Mouse (Mus musculus) forebrain, embryonic 10.5 days (tissue): Measurements from ENCODE around the gene Gpx6. TPM values are rescaled to one million over a fixed set of nuclear protein-coding genes. Genes with fewer than 3 reads are reported as not detected.
A peak's percentile ranks its signal among the peaks of the same experiment; 100 is the strongest.

ENCODE experiments used
- DNase-seq: peaks from one replicate; pipeline ENCODE4 v3.0.0-alpha.2; 2017; ENCODE audit warnings: low spot score; ENCODE audit errors: extremely low spot score
- H3K27ac ChIP-seq: fragments of 300-500 bp; sonication (generic); 2 replicates; pipeline ENCODE4 v1.5.1; 2016; ENCODE audit warnings: mild to moderate bottlenecking
- H3K27me3 ChIP-seq: fragments of 300-500 bp; sonication (generic); 2 replicates; pipeline ENCODE4 v1.6.1; 2016; ENCODE audit warnings: mild to moderate bottlenecking; ENCODE audit not compliant: poor library complexity, severe bottlenecking
- H3K36me3 ChIP-seq: fragments of 300-500 bp; sonication (generic); replicated peaks from 2 replicates; pipeline ENCODE4 v1.6.1; 2016; ENCODE audit warnings: mild to moderate bottlenecking, moderate library complexity
- H3K4me1 ChIP-seq: fragments of 300-500 bp; sonication (generic); 2 replicates; pipeline ENCODE4 v1.6.1; 2016
- H3K4me3 ChIP-seq: fragments of 300-500 bp; sonication (generic); 2 replicates; pipeline ENCODE4 v1.5.1; 2016; ENCODE audit warnings: mild to moderate bottlenecking, moderate library complexity
- H3K9me3 ChIP-seq: fragments of 300-500 bp; sonication (generic); 2 replicates; pipeline ENCODE4 v1.6.1; 2016; ENCODE audit warnings: mild to moderate bottlenecking, moderate library complexity
- WGBS: fragments of 180-500 bp; shearing (Covaris S2); methylation state at CpG from one replicate; pipeline ENCODE4 v1.1.7; 2016; 5-methylcytosine and 5-hydroxymethylcytosine counted together
- polyA plus RNA-seq: library from polyadenylated mRNA; unstranded; fragments of >200 nt; fragmentation: Nextera tagmentation; extraction: Ambion mirVana; gene quantifications from 2 replicates; pipeline ENCODE4 v1.2.1, GENCODE M21; 2016

Gpx6 gene
- polyA plus RNA-seq, 1 experiment from 2014 or later = 0.21 TPM

DNA sequence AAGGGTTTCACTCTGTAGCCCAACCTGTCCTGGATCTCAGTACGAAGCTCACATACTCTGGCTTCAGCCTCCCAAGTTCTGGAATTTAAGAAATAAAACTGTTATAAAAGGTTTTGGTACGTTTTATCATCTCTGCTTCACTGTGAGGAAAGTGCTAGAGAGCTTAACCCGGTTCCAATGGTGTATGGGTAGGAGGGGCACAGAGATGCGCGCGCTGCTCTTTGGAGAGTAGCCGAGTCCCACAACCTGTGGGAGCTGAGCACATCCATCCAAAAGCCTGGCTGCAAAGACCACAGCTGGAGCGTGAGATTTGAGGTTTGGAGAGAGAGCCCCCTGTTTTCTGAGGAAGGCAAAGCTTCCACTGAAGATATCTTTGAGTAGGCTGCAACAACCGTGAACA is 15.5 kb downstream of the Gpx6 start:
- H3K4me3 ChIP-seq = peak overlapping the region; percentile 59
- DNase-seq = peak; percentile 61
- H3K36me3 ChIP-seq = no peaks in the 10 kb centered on the region
- peaks cover 4% of the 10 kb centered on the region; the same call in 1 of the 2 replicates for H3K27me3 ChIP-seq
- no peaks in the 10 kb centered on the region for H3K9me3 ChIP-seq
- H3K4me1 ChIP-seq = peaks cover 16% of the 10 kb centered on the region
- under 1% methylated on average over 9 of the region's 9 CpGs for WGBS
- 0 out of 2 replicates have a peak overlapping the region, but pooled peaks have one; percentile 76 for H3K27ac ChIP-seq

DNA sequence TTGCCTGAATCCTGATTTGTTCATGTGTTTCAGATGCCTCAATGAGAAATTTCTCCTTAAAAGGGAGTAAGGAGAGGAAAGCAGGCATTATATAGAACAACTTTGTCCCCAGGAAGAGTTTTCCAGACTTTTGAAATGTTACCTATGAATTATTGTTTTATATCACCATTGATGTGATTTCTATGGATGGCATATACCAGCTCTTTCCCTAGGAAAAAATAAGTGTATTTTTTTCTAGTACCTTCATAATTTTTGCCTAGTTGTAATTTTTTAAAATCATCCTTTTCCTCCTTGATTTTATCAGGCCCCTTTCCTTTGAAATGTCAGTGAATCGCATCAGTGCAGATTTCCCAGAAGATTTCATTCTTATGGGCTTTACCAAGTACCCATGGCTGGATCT is 34.7 kb downstream of the Gpx6 start, which contains the start of gene Olfr1367:
TSS of gene Olfr1367 (plus strand) at position 301 of the 400 bp plus-strand sequence.
- H3K36me3 ChIP-seq = no peaks in the 10 kb centered on the region
- H3K27me3 ChIP-seq = no peaks in the 10 kb centered on the region
- H3K4me3 ChIP-seq = no peak within 1 kb of the TSS
- 93% methylated on average over 1 of the region's 1 CpGs for WGBS
- H3K27ac ChIP-seq = no peak within 1 kb of the TSS
- DNase-seq = no peak
- no peaks in the 10 kb centered on the region for H3K9me3 ChIP-seq
- H3K4me1 ChIP-seq = no peaks in the 10 kb centered on the region

DNA sequence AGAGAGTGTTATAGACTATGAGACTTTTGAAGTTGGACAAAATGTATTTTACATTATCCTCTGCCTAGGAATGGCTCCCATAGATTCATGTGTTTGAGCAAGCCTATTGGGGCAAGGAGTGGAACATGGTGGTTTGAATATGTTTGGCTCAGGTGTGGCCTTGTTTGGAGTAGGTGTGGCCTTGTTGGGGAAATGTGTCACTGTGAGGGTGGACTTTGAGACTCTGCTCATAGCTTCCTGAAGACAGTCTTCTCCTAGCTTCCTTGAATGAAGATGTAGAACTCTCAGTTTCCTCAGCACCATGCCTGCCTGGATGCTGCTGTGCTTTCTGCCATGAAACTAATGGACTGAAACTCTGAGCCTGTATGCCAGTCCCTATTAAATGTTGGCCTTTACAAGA is 38.7 kb downstream of the Gpx6 start:
- DNase-seq = no peak
- no peaks in the 10 kb centered on the region for H3K9me3 ChIP-seq
- no peaks in the 10 kb centered on the region for H3K4me1 ChIP-seq
- H3K27ac ChIP-seq = no peak overlapping the region
- H3K4me3 ChIP-seq = no peak overlapping the region
- no peaks in the 10 kb centered on the region for H3K36me3 ChIP-seq
- no peaks in the 10 kb centered on the region for H3K27me3 ChIP-seq

DNA sequence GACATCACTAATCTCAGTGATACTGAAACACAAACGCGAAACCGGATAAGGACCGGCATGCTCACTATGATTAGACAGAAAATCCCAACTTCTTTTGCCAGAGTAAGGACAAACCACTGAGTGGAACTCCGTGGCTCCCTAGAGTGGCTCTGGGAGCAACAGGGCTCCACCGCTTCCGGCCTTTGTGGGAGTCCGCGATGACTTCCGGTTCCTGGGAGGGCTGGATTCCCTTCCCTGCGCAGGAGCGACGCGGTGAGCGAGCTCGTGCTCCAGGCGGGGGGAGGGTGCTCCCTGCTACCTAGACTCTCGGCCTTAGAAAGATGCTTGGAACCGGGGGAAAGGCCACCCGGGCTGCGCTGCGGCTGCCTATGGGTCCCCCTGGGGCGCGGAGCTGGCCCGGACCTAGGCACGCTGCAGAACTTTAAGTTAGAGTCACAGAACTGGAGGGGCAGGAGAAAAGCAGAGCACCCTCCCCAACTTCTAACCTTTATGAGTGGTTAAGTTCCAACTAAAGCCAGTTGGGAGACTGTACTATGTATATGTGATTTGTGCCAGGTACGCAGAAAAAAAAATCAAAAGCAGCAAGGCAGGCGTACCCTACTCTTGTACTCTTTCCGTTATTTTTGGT is 50.8 kb downstream of the Gpx6 start, which contains the start of gene Zscan12:
TSS of gene Zscan12 (plus strand) at position 200 of the 628 bp plus-strand sequence.
- Histone ChIP-seq H3K9me3 (no peaks in the 10 kb centered on the region), H3K4me1 (peaks cover 22% of the 10 kb centered on the region), H3K36me3 (peaks cover 28% of the 10 kb centered on the region), H3K27me3 (no peaks in the 10 kb centered on the region), H3K4me3 (peak within 1 kb of the TSS; percentile 84), H3K27ac (peak within 1 kb of the TSS; percentile 96)
- peak; percentile 91 for DNase-seq
- WGBS = 1% methylated on average over 29 of the region's 29 CpGs

DNA sequence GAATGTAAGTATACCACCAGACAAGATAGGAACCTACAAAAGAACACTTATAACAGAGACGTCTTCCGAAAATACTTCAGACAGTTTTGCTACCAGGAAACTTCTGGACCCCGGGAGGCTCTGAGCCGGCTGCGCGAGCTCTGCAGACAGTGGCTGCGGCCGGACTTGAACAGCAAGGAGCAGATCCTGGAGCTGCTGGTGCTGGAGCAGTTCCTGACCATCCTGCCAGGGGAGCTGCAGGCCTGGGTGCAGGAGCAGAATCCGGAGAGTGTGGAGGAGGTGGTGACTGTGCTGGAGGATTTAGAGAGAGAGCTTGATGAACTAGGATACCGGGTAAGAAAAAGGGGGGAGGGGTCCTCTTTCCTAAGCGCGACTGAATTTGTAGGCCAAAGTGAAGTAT is 51.8 kb downstream of the Gpx6 start:
- Histone ChIP-seq H3K36me3 (peaks cover 38% of the 10 kb centered on the region), H3K27me3 (no peaks in the 10 kb centered on the region), H3K4me1 (peaks cover 22% of the 10 kb centered on the region), H3K27ac (no peak overlapping the region), H3K4me3 (peak overlapping the region; percentile 84), H3K9me3 (no peaks in the 10 kb centered on the region)
- 67% methylated on average over 12 of the region's 12 CpGs for WGBS
- peak; percentile 15 for DNase-seq

- DNase-seq = no peak
- Histone ChIP-seq H3K36me3 (peaks cover 67% of the 10 kb centered on the region), H3K9me3 (no peaks in the 10 kb centered on the region), H3K4me1 (peaks cover 22% of the 10 kb centered on the region), H3K27me3 (no peaks in the 10 kb centered on the region), H3K4me3 (no peak overlapping the region), H3K27ac (no peak overlapping the region)
- 78% methylated on average over 6 of the region's 6 CpGs for WGBS
Measured at GRCm38 (mm10) chr13:21366635-21367034, 54.7 kb downstream of the Gpx6 start.

Other genes starting within 250 kb of the Gpx6 start
- not detected in 2 replicates for gene Olfr1370, start 237.2 kb upstream of the Gpx6 start, polyA plus RNA-seq
- 0.04 and 0.06 TPM in 2 replicates for gene Olfr1369-ps1, start 200.6 kb upstream of the Gpx6 start, polyA plus RNA-seq
- gene Olfr263, start 182.5 kb upstream of the Gpx6 start, polyA plus RNA-seq = not detected in 2 replicates
- gene Olfr1368, start 166.3 kb upstream of the Gpx6 start, polyA plus RNA-seq = not detected in 2 replicates
- 169 and 173 TPM in 2 replicates for gene Trim27, start 132.7 kb upstream of the Gpx6 start, polyA plus RNA-seq
- gene Gpx5, start 19.4 kb upstream of the Gpx6 start, polyA plus RNA-seq = not detected in 2 replicates
- gene Olfr1367, start 34.8 kb downstream of the Gpx6 start, polyA plus RNA-seq = not detected in 2 replicates
- 18.9 and 21.8 TPM in 2 replicates for gene Zscan12, start 50.7 kb downstream of the Gpx6 start, polyA plus RNA-seq
- 84.9 and 87.6 TPM in 2 replicates for gene Zkscan3, start 90.6 kb downstream of the Gpx6 start, polyA plus RNA-seq
- gene Pgbd1, start 128.9 kb downstream of the Gpx6 start, polyA plus RNA-seq = 5.9 and 6.0 TPM in 2 replicates
- 22.8 and 27.7 TPM in 2 replicates for gene Zscan26, start 141.6 kb downstream of the Gpx6 start, polyA plus RNA-seq
- gene Nkapl, start 156.4 kb downstream of the Gpx6 start, polyA plus RNA-seq = 2.5 and 3.2 TPM in 2 replicates
- gene Zkscan4, start 166.8 kb downstream of the Gpx6 start, polyA plus RNA-seq = 3.7 and 4.0 TPM in 2 replicates
- gene Gm10065, start 167.3 kb downstream of the Gpx6 start, polyA plus RNA-seq = 1.1 TPM in 1 of 2 replicates, not detected in the other
- 0.29 and 0.31 TPM in 2 replicates for gene AK157302, start 183.1 kb downstream of the Gpx6 start, polyA plus RNA-seq
- 4.7 and 6.9 TPM in 2 replicates for gene Gm11273, start 189.3 kb downstream of the Gpx6 start, polyA plus RNA-seq
- gene Zkscan8, start 219.0 kb downstream of the Gpx6 start, polyA plus RNA-seq = 7.0 and 9.1 TPM in 2 replicates
- 0.15 and 0.20 TPM in 2 replicates for gene Olfr1366, start 230.7 kb downstream of the Gpx6 start, polyA plus RNA-seq
- gene Olfr1535, start 247.8 kb downstream of the Gpx6 start, polyA plus RNA-seq = not detected in 2 replicates